Mouse (Mus musculus): ENCODE results near the gene Plcb1.

- TF ChIP-seq CTCF (IDR thresholded peaks at IDR 0.05; ENCODE audit: control insufficient read depth, insufficient read depth, insufficient read length) (no peak), MYOG (IDR thresholded peaks at IDR 0.05; ENCODE audit: control insufficient read depth, extremely low read depth, insufficient read length) (no peak), USF1 (IDR thresholded peaks at IDR 0.05; ENCODE audit: low read depth) (no peak), CEBPB (IDR thresholded peaks at IDR 0.05; ENCODE audit: low read depth) (no peak), MAX (IDR thresholded peaks at IDR 0.05) (no peak)
These were observed 423.0 kb downstream of the Plcb1 start for GRCm38 (mm10) chr2:135208890-135209289.
